Mouse (Mus musculus): ENCODE data around the gene Ptk6. TPM values are rescaled to one million over a fixed set of nuclear protein-coding genes. Genes with fewer than 3 reads are reported as not detected.

Ptk6 gene
- polyA plus RNA-seq (2012; rRNA removed) = 0.05 and 0.08 TPM in 2 replicates

GRCm38 (mm10) chr2:181202422-181202821 is at the start of gene Ptk6:
TSS of gene Ptk6 (minus strand) at chr2:181202789.

DNA sequence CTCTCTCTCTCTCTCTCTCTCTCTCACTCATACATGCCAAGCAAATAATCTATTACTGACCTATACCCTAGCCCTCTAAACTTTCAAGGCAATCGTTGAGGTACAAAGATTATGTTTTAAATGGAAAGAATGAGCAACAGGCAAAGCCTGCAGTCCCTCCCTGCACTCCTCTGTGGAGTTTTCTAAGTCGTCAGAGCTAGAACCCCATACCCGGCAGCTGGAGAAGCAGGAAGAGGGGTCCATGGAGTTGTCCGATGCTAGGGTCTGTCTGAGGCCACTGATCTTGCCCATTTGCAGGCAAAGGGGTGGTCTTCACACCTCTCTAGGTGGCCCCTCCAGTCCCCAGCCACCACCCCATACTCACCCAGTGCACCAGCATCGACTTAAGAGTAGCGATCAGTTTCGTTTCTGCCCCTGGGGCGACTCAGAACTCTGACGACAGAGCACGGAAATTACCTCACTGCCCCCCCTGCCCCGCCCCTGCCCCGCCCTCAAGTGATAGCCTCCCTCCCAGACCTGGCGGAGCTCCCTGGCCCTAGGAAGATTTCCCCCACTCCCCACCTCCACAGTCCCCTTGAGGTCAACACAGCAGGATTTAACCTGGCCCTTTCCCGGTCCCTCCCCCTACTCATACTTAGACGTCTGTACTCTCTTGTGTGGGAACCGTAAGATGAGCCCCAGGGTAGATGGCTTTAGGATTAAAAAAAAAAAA is 39.2 kb upstream of the Ptk6 start, which contains the start of gene Helz2:
TSS of gene Helz2 (minus strand) at position 426 of the 712 bp plus-strand sequence.

DNA sequence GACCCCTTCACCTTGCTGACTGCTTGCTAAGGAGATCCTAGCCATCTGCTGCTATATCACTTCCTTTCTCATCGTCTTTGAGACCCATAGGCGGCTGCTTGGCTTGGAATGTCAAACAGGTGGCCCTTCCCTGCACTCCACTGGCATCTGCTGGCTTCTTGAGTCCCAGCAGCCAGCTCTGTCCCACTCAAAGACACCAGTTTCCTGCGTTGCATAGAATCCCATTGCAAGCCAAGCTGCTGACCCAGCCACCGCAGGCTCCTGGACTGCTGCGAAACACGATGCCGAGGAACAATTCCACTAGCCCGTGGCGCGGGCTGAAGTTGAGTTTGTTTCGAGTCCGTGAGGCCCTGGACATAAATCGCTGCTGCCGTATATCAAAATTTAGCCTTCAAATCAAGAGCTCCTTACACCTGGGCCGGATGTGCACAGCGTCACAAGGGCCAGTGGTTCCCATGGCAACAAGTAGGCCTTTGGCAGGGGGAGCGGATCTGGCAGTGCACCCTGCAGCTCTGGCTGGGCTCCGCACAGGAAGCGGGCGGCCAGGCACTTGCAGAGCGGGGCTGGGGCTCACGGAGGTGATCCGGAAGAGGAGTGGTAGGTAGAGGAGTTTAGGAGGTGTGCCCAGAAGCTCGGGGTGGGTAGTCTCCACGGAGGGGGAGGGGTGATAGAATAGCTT is 17.1 kb upstream of the Ptk6 start, which contains the start of gene Fndc11:
TSS of gene Fndc11 (plus strand) at position 476 of the 679 bp plus-strand sequence.

DNA sequence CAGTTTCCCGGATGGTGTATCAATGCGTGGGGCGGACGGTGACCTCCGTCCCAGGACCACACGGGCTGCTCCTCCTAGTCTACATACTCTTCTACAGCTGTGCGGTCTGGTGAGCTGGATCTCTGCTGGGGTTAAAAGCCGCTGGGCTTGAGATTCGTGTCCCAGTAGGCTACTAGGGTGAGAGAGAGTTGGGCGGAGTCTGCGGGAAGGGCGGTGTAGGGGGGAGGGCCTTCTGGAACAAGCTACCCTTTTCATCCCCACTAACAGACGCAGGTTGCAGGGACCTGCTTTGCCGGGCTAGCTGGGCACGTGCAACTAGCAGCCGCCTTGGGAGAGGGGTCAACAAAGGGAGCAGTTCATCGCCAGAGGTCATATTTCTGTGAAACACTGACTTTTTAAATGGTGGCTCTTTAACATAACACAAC is 10.4 kb upstream of the Ptk6 start, which contains the start of gene Srms:
TSS of gene Srms (minus strand) at position 165 of the 425 bp plus-strand sequence.

DNA sequence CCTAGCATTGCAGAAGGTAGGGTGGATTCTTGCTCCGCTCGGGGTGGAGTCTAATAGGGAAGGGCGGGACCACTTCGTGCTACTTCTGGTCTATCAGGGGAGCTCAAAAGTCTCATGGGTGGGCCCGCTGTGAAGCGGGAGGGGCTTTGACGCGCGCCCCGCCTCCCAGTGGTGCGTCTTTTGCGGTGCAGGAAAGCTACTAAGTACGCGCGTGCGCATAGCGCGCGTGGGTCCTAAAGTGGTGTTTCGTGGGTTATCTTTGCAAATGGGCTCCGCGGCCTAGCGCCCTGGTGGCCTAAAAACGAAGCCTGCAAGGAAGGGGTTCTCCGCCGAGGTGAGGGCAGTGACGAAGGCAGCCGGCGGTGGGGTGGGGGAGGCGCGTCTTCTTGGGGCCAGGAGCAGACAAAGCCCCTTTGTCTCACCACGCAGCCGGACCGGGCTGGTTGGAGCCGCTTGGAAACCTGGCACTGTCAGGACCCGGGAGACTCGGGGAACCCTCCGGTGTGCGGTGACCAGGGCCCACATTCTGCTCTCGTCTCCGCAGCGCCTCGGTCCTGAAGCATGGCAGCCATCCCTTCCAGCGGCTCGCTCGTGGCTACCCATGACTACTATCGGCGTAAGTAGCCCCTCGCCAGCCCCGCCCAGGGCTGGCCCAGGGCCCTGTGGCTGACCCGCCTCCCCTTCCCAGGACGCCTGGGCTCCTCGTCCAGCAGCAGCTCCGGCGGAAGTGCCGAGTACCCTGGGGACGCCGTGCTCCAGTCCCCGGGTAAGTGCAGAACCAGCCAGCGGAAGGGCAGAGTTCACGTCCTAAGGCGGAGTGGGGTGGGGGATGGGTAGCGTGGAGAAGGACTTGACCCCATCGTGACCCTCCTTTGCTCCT is 15.2 kb downstream of the Ptk6 start, which contains the start of gene Ppdpf:
TSS of gene Ppdpf (plus strand) at position 127 of the 880 bp plus-strand sequence.

GRCm38 (mm10) chr2:181156248-181157121 is 46.1 kb downstream of the Ptk6 start, which contains the start of gene Eef1a2:
TSS of gene Eef1a2 (minus strand) at chr2:181157014.

Other genes with a start within 250 kb of the Ptk6 start
- 48.1 and 57.6 TPM in 2 replicates for gene Nkain4, start 248.1 kb downstream of the Ptk6 start, polyA plus RNA-seq (2012; rRNA removed)
- 122 and 127 TPM in 2 replicates for gene Arfgap1, start 235.6 kb downstream of the Ptk6 start, polyA plus RNA-seq (2012; rRNA removed)
- gene Col20a1, start 216.3 kb downstream of the Ptk6 start, polyA plus RNA-seq (2012; rRNA removed) = 0.57 and 0.79 TPM in 2 replicates
- gene Chrna4, start 159.2 kb downstream of the Ptk6 start, polyA plus RNA-seq (2012; rRNA removed) = 13.9 TPM in 2 replicates
- 78.7 and 87.8 TPM in 2 replicates for gene Kcnq2, start 67.5 kb downstream of the Ptk6 start, polyA plus RNA-seq (2012; rRNA removed)
- 199 and 216 TPM in 2 replicates for gene Eef1a2, start 45.8 kb downstream of the Ptk6 start, polyA plus RNA-seq (2012; rRNA removed)
- gene Ppdpf, start 15.5 kb downstream of the Ptk6 start, polyA plus RNA-seq (2012; rRNA removed) = 225 and 239 TPM in 2 replicates
- 0.16 TPM in 2 replicates for gene Srms, start 10.4 kb upstream of the Ptk6 start, polyA plus RNA-seq (2012; rRNA removed)
- gene Fndc11, start 17.2 kb upstream of the Ptk6 start, polyA plus RNA-seq (2012; rRNA removed) = 0.19 and 0.35 TPM in 2 replicates
- 2.1 and 2.2 TPM in 2 replicates for gene Helz2, start 39.2 kb upstream of the Ptk6 start, polyA plus RNA-seq (2012; rRNA removed)
- 27.2 and 29.7 TPM in 2 replicates for gene Gmeb2, start 85.2 kb upstream of the Ptk6 start, polyA plus RNA-seq (2012; rRNA removed)
- 1,007 and 1,209 TPM in 2 replicates for gene Stmn3, start 111.7 kb upstream of the Ptk6 start, polyA plus RNA-seq (2012; rRNA removed)
- 99.7 and 111 TPM in 2 replicates for gene Rtel1, start 117.0 kb upstream of the Ptk6 start, polyA plus RNA-seq (2012; rRNA removed)
- gene Zgpat, start 162.1 kb upstream of the Ptk6 start, polyA plus RNA-seq (2012; rRNA removed) = 130 and 133 TPM in 2 replicates
- gene Arfrp1, start 162.6 kb upstream of the Ptk6 start, polyA plus RNA-seq (2012; rRNA removed) = 104 and 107 TPM in 2 replicates
- gene Lime1, start 177.3 kb upstream of the Ptk6 start, polyA plus RNA-seq (2012; rRNA removed) = 115 and 119 TPM in 2 replicates

Measured in central nervous system, embryonic 18 days (tissue).